Mouse (Mus musculus): ENCODE results near the gene Dpp4.
A peak's percentile ranks its signal among the peaks of the same experiment; 100 is the strongest.

Gene Dpp4

DNA sequence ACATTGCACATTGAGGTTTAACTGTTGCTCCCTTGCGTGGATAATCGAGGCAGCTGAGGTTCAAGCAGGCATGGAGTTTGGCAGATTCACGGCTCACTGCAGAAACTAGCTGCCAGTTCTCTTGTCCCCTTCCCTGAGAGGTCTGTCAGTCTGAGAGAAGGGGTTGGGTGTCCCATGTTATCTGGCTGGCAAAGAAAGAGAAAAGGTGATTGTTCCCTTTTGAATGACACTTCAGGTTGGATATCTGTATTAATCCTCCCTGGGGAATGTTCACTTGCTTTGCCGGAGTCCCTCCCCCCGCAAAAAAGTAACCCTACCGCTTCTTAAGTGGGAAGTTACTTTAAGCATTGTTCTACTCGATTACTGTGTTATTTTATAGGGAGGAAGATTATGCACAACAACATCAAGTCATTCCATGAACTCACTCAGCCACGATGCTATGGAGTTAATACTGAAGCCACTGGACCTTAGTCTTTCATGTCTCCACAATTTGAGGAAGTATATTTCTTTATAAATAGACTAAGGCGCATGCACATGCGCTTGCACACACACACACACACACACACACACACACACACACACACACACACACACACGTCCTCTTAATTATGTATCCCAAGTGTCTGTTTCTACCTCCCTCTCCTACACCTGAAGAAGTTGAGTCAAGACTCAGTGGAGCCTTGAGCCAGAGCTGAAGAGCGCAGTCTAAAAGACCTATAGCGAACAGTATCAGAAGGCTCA lies at the start of gene Dpp4:
Gene Dpp4 (minus strand): TSS at position 151 of the 741 bp plus-strand sequence.
- DNase-seq (ENCODE audit: low spot score in 2 of 2), result no peak

- DNase-seq (ENCODE audit: low spot score in 2 of 2), result no peak
Observed at GRCm38 (mm10) chr2:62460815-62461450, 48.9 kb upstream of the Dpp4 start.

DNA sequence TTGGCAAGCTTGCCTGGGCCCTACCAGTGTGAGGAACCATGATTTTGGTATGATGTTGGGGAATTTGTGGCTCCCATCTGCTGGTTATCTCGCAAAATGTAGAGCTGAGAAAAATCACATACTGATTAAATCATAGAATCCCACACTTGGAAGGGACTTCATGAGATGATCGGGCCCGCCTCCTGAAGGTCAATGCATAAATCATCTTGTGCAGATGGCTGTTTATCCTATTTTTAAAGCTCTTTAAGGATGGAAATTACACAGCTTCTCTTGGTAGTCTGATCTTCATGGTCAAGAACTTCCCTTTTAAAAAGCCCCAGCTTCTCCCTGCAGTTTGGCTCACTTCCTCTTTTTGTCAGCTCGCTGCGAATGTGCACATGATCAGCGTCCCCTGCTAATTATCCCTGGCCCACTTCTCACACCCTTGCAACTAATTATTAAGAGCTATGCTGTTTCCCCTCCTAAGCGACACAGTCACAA lies 48.2 kb upstream of the Dpp4 start:
- DNase-seq (ENCODE audit: low spot score in 2 of 2), result no peak

DNA sequence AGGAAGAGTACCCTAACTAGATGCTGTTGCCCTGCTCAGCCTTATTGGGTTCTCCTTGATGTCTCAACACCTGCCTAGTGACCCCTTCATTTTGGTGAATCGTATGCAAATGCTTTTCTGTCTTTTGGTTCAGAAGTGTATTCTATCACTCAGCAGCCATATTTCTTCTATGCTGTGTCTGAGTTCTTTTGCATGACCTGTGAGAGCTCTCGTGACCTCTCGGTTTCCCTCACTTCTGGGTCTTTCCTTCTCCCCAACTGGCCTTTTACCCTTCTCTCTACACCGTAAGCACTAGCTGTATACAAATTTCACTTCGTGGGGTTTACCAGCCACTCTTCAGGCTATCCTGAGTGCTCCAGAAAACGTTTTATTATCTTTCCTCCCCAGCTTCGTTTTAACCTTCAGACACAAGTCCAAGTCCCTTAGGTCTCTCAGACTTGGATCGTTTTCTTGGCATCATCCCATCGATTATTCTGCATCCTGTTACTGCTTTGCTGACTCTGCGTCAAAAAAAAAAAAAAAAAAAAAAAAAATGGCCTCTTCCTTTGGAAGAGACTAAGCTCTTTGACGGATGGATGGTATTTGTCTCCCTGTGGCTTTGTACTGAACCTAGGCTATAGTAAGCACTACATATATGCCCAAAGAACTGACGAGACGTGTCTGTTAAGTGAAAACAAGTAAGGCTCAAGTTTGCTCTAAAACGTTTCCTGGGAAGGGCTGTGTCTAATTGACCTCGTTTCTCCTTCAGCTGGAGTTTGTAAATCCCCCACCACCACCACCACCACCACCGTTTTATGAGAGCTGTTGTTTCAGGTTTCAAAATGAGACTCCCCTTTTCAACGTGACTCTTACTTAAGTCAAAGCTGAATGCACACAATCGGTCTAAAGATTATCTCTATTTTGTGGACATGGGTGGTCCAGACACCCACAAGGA lies 47.5 kb upstream of the Dpp4 start:
- no peak for DNase-seq (ENCODE audit: low spot score in 2 of 2)

- DNase-seq (ENCODE audit: low spot score in 2 of 2), result no peak
Observed at GRCm38 (mm10) chr2:62458070-62458469, 46.0 kb upstream of the Dpp4 start.

GRCm38 (mm10) chr2:62454991-62455390 lies 43.0 kb upstream of the Dpp4 start:
- no peak for DNase-seq (ENCODE audit: low spot score in 2 of 2)

DNA sequence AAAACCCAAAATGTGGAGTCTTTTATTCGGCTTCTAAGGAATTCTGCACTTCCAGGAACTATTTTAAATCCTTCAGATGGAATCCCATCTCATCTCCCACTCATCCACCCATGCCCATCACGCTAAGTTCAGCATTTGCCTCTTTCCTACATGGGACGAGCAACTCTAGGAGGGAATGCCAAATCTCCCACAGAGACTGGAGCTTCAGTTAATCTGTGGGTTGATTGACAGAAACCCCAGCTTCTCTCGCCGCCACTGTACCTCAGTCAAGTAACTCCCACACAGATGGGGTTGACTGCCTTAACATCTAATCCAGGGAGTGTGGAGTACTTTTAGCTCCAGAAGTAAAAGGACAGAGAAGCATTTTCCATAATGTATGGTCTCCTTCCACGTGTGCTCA lies 42.0 kb upstream of the Dpp4 start:
- no peak for DNase-seq (ENCODE audit: low spot score in 2 of 2)

GRCm38 (mm10) chr2:62450364-62450763 lies 38.3 kb upstream of the Dpp4 start:
- no peak for DNase-seq (ENCODE audit: low spot score in 2 of 2)

- no peak for DNase-seq (ENCODE audit: low spot score in 2 of 2)
Observed at GRCm38 (mm10) chr2:62449692-62450346, 37.8 kb upstream of the Dpp4 start.

DNA sequence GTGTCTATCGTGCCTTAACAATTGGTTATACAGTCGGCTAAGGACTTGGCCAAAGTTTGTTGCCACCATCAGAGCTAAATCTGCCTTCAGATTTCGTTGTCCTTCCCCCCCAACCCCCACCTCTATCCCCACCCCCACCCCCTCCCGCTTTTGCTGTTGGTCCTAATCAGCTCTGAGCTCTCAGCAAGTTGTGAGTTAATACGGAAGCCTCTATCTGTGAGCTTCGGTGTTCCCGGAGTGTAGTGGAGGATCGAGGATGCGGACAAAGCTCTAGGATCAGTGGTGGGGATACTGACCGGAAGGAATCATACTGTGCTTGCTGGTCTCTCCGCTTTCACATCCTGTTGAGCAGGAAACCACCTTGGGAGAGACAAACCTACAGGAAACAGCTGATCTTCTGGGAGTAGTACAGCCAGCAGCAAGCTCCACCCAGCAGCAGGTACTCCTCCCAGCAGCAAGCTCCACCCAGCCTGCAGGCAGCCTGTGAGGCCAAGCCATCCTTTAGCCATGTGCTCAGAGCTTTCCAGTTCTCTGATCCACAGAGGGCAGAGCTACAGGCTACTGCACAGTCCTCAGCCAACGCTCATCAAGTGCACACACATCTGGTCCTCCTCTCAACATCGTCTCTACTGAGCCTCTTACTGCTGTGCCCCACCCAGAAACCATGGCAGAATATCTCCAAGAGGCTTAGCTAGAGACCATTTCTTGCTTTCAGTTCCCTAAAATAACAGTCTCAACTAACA lies 28.9 kb upstream of the Dpp4 start:
- DNase-seq (ENCODE audit: low spot score in 2 of 2), result peak in 1 of 2 experiments; percentile 5

- no peak for DNase-seq (ENCODE audit: low spot score in 2 of 2)
Observed at GRCm38 (mm10) chr2:62440083-62440482, 28.1 kb upstream of the Dpp4 start.

DNA sequence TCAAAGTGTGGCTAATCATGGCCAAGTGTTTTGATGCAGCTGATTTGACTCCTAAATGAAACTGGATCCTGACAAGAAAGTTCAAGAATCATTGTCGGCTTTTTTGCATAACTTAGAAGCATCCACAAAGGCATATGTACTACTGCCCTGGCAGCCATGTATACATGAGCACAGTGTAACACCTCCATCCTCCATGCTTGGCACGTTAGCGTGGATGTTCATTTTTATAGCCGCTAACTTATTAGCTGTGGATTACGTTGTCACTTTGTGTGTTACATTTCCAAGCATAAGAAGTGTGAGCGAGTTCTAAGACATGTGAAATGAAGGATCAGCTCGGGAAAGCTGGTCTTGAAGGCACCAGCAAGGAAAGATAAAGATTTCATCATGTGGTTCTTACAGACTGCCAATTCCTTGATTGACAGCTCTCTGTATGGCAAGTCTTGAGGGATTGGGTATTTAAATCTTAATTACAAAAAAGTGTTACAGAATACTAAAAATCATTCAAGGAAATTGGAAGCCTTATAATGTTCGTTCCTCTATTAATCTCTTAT lies 19.3 kb upstream of the Dpp4 start:
- DNase-seq (ENCODE audit: low spot score in 2 of 2), result no peak

DNA sequence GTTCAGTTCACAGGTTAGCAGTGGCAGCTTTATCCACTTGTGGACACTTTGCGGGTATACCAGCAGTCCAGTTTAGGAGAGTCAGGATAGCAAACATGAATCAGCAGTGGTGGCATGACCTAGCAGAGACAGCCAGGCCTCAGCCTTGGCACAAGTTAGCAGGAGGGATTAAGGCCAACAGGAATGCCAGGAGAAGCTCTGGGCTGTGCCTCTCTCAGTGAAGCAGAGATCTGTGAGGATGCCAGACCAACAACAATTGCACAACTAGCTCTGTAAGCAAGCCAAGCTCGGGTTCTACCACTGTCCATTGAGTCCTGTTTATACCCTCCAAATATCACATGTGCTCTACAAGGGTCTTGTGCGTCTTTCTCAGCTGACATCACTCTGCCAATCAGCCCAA lies 13.9 kb upstream of the Dpp4 start:
- peak in 1 of 2 experiments; percentile 56 for DNase-seq (ENCODE audit: low spot score in 2 of 2)

DNA sequence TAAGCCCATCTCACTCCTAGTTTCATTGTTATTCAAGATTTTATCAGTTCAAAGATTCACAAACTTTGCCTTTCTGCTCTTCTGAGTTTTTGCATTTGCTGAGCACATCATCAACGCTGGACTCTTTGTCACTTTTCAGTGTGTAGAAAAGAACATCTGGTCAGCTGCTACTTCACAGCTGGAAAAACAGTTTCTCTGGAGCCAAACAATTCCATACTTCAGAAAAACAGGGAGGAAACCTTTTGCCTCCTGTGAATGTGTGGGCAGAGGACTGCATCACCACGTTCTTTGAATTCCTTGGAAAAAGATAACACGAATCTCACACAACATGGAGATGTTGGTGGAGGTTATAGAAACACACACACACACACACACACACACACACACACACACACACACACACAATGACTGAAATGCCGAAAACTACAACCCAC lies 11.3 kb upstream of the Dpp4 start:
- no peak for DNase-seq (ENCODE audit: low spot score in 2 of 2)

GRCm38 (mm10) chr2:62422515-62423342 lies 10.7 kb upstream of the Dpp4 start:
- DNase-seq (ENCODE audit: low spot score in 2 of 2), result no peak

DNA sequence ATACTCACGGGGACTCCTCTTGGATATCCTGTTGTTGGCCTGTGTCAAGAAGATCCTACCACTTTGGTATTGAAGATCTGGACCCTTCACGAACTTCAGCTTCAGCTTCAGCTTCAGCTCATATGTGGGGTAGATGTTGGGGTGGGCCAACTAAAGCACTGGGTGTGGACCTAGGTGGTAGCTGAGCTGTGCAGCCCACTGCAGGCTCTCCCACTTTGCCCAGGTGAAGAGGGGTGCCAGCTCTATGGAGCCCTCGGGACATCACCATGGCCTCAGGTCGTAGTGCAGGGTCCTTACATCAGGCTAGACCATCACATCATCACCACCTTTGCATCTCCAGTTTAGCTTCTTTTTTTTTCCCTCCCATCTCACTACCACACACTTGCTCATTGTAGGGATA lies 9.2 kb upstream of the Dpp4 start:
- DNase-seq (ENCODE audit: low spot score in 2 of 2), result no peak

GRCm38 (mm10) chr2:62420045-62420444 lies 8.0 kb upstream of the Dpp4 start:
- DNase-seq (ENCODE audit: low spot score in 2 of 2), result no peak

DNA sequence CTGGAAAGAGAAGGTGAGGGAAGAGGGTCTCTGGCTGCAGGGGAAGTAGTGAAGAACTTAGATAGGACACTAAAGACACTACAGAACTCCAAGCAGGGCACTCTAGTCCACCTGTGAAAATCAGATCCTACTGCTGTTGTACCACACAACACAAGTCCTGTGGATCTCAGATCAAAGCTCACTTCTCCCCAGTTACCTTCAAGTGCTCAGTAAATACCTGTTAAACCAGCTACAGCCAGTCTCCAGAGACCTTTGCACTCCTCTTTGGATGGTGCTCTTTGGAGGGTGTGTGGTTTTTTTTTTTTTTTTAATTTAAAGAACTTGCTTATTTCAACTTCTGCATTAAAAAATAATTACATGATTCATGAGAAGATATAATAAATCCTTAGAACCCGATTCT lies 5.2 kb upstream of the Dpp4 start:
- no peak for DNase-seq (ENCODE audit: low spot score in 2 of 2)

- DNase-seq (ENCODE audit: low spot score in 2 of 2), result peak in 1 of 2 experiments; percentile 26
Observed at GRCm38 (mm10) chr2:62411211-62412080, 585 bp downstream of the Dpp4 start.

Data from urinary bladder, postnatal 36 days (tissue).